Mouse (Mus musculus) stomach, embryonic 15.5 days (tissue): ENCODE results near the gene Rpl3l. TPM values are rescaled to one million over a fixed set of nuclear protein-coding genes. Genes with fewer than 3 reads are reported as not detected.

Experiments used
- ATAC-seq: fragments of 200-750 bp; cut with Nextera tagmentation; 2 replicates; pipeline ENCODE4 v1.8.0; 2017; ENCODE audit warnings: low read depth, moderate number of reproducible peaks, moderate TSS enrichment; ENCODE audit not compliant: insufficient read depth, low FRiP score
- H3K27ac ChIP-seq: fragments of 300-500 bp; sonication (generic); 2 replicates; pipeline ENCODE4 v1.5.1; 2015; ENCODE audit warnings: mild to moderate bottlenecking, inconsistent platforms
- H3K27me3 ChIP-seq: fragments of 300-500 bp; sonication (generic); replicated peaks from 2 replicates; pipeline ENCODE4 v1.6.1; 2015; ENCODE audit warnings: inconsistent platforms
- H3K36me3 ChIP-seq: fragments of 300-500 bp; sonication (generic); 2 replicates; pipeline ENCODE4 v1.6.1; 2015; ENCODE audit warnings: inconsistent platforms
- H3K4me1 ChIP-seq: fragments of 300-500 bp; sonication (generic); 2 replicates; pipeline ENCODE4 v1.6.1; 2015; ENCODE audit warnings: inconsistent platforms
- H3K4me2 ChIP-seq: fragments of 300-500 bp; sonication (generic); 2 replicates; pipeline ENCODE4 v1.6.1; 2015; ENCODE audit warnings: mild to moderate bottlenecking, inconsistent platforms
- H3K4me3 ChIP-seq: fragments of 300-500 bp; sonication (generic); replicated peaks from 2 replicates; pipeline ENCODE4 v1.5.1; 2015; ENCODE audit warnings: inconsistent platforms
- H3K9ac ChIP-seq: fragments of 300-500 bp; sonication (generic); 2 replicates; pipeline ENCODE4 v1.6.1; 2015; ENCODE audit warnings: inconsistent platforms
- H3K9me3 ChIP-seq: fragments of 300-500 bp; sonication (generic); 2 replicates; pipeline ENCODE4 v1.6.1; 2016; ENCODE audit warnings: inconsistent platforms
- WGBS: fragments of 180-500 bp; shearing (Covaris S2); methylation state at CpG from one replicate; pipeline ENCODE4 v1.1.7; 2015; 5-methylcytosine and 5-hydroxymethylcytosine counted together
- polyA plus RNA-seq: library from polyadenylated mRNA; unstranded; fragments of >200 nt; fragmentation: Nextera tagmentation; extraction: Ambion mirVana; gene quantifications from 2 replicates; pipeline ENCODE4 v1.2.1, GENCODE M21; 2015

Gene Rpl3l
- polyA plus RNA-seq = 0.15 TPM in 1 of 2 replicates, not detected in the other

GRCm38 (mm10) chr17:24727618-24728017 lies at the start of gene Rpl3l:
Rpl3l (plus strand) TSS chr17:24727820.
- no peak within 1 kb of the TSS for H3K27ac ChIP-seq
- ATAC-seq = no peak
- no peak within 1 kb of the TSS for H3K9ac ChIP-seq
- WGBS = 63% methylated on average over 2 of the region's 2 CpGs
- no peak within 1 kb of the TSS for H3K4me2 ChIP-seq
- no peaks in the 10 kb centered on the region for H3K27me3 ChIP-seq
- H3K9me3 ChIP-seq = no peaks in the 10 kb centered on the region
- 0 out of 2 replicates have a peak, but pooled peaks cover 2% of the 10 kb centered on the region for H3K36me3 ChIP-seq
- peaks cover 6% of the 10 kb centered on the region for H3K4me1 ChIP-seq
- no peak within 1 kb of the TSS for H3K4me3 ChIP-seq

DNA sequence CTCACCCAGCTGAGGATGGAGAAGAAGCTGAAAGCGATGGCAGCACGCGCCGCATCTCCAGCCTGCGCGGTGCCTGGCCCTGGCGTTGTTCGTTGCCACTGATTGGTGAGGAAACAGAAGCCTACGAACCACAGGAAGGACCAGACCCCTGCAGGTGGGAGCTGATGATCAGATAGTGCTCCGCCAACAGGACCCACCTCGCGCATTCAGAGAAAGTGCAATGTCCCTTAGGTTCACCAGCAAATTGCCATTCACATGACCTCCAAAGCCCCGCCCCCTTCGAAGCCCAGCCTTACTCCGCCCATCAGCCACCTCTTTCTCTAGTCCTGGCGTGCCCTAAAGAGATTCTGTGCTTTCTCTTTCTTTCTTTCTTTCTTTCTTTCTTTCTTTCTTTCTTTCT lies 41.1 kb upstream of the Rpl3l start:
- no peak for ATAC-seq
- WGBS = 27% methylated on average over 16 of the region's 16 CpGs
- H3K27ac ChIP-seq = no peak overlapping the region
- peaks cover 45% of the 10 kb centered on the region for H3K27me3 ChIP-seq
- H3K4me2 ChIP-seq = peak overlapping the region; percentile 37
- H3K4me3 ChIP-seq = no peak overlapping the region
- no peak overlapping the region for H3K9ac ChIP-seq
- H3K9me3 ChIP-seq = no peaks in the 10 kb centered on the region
- H3K4me1 ChIP-seq = peaks cover 21% of the 10 kb centered on the region
- peaks cover 5% of the 10 kb centered on the region; the same call in 1 of the 2 replicates for H3K36me3 ChIP-seq

DNA sequence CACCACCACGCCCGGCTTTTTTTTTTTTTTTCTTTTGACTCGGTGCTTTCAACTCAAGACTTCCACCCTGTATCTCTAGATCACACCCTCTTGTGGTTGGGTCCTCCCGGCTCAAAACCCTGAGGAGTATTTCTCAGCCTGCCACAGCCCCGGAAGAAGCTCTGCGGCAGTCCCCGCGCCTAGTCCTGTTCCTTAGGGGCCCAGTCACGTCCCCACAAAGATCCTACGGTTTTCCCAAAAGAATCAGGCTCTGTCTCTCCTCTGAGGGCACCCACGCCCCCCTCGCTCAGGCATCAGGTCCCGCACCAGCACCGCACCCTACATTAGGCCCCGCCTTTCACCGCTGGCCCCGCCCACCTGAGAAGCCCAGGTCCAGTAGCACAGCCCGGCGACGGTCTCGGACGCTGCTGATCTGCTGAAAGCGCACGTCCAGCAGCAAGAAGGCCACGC lies 40.4 kb upstream of the Rpl3l start:
- peak; percentile 62 for ATAC-seq
- Histone ChIP-seq H3K4me2 (peak overlapping the region; percentile 77), H3K27me3 (peaks cover 45% of the 10 kb centered on the region), H3K27ac (no peak overlapping the region), H3K9me3 (no peaks in the 10 kb centered on the region), H3K36me3 (peaks cover 3% of the 10 kb centered on the region; the same call in 1 of the 2 replicates), H3K9ac (0 out of 2 replicates have a peak overlapping the region, but pooled peaks have one; percentile 9), H3K4me1 (peaks cover 21% of the 10 kb centered on the region), H3K4me3 (peak overlapping the region; percentile 40)
- 2% methylated on average over 25 of the region's 25 CpGs for WGBS

DNA sequence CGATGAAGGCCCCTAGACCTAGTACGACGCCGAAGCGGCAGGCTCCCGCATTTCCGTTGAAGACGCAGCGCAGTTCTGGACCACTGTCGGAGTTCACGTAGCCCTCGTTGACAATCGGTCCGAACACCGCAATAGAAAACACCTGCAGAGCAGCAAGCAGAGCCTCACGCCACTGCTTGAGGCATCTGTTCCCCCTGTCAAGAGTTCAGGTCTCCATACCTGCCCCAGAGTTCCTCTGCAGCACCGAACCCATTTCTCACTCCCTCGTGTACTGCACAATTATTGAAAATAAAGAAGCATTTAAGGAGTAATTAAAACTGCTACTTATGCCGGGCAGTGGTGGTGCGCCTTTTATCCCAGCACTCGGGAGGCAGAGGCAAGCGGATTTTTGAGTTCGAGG lies 40.0 kb upstream of the Rpl3l start:
- no peak for ATAC-seq
- peak overlapping the region; percentile 77 for H3K4me2 ChIP-seq
- H3K4me1 ChIP-seq = peaks cover 21% of the 10 kb centered on the region
- H3K9me3 ChIP-seq = no peaks in the 10 kb centered on the region
- 20% methylated on average over 23 of the region's 23 CpGs for WGBS
- H3K4me3 ChIP-seq = peak overlapping the region; percentile 40
- H3K36me3 ChIP-seq = peaks cover 5% of the 10 kb centered on the region; the same call in 1 of the 2 replicates
- peaks cover 45% of the 10 kb centered on the region for H3K27me3 ChIP-seq
- 0 out of 2 replicates have a peak overlapping the region, but pooled peaks have one; percentile 9 for H3K9ac ChIP-seq
- no peak overlapping the region for H3K27ac ChIP-seq

GRCm38 (mm10) chr17:24689251-24690081 lies 38.2 kb upstream of the Rpl3l start, which contains the start of gene Syngr3:
Syngr3 (minus strand) TSS chr17:24689955.
- Histone ChIP-seq H3K4me1 (peaks cover 21% of the 10 kb centered on the region), H3K36me3 (peaks cover 5% of the 10 kb centered on the region; the same call in 1 of the 2 replicates), H3K4me3 (peak within 1 kb of the TSS; percentile 48), H3K9ac (no peak within 1 kb of the TSS), H3K9me3 (no peaks in the 10 kb centered on the region), H3K27ac (no peak within 1 kb of the TSS), H3K4me2 (peak within 1 kb of the TSS; percentile 91), H3K27me3 (peaks cover 45% of the 10 kb centered on the region)
- ATAC-seq = no peak
- WGBS = under 1% methylated on average over 41 of the region's 55 CpGs

DNA sequence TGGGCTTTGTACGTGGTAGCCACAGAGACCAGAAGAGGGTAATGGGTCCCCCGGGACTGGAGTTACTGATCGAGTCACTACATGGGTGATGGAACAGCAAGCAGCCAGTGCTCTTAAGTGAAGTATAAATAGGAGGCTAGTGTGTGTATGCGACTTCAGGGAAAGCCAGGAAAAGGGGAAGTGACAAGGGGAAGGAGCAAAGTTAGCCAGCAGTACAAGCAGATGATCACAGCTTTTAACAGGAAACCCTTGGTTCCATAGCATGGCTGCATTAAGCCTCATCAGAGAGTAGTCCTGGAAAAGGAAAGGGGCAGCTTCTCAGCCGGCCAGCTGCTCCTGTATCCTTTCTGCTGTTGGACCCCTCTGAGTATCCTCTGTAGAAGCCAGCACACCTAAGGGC lies 35.2 kb upstream of the Rpl3l start:
- no peak overlapping the region for H3K4me3 ChIP-seq
- no peak overlapping the region; the same call in 1 of the 2 replicates for H3K4me2 ChIP-seq
- H3K36me3 ChIP-seq = peaks cover 5% of the 10 kb centered on the region; the same call in 1 of the 2 replicates
- no peak overlapping the region for H3K9ac ChIP-seq
- peaks cover 38% of the 10 kb centered on the region for H3K27me3 ChIP-seq
- no peaks in the 10 kb centered on the region for H3K9me3 ChIP-seq
- WGBS = 83% methylated on average over 5 of the region's 5 CpGs
- ATAC-seq = no peak
- no peak overlapping the region for H3K27ac ChIP-seq
- H3K4me1 ChIP-seq = peaks cover 30% of the 10 kb centered on the region

- 0 out of 2 replicates have a peak, but pooled peaks have one; percentile 2 for ATAC-seq
- Histone ChIP-seq H3K27ac (peak overlapping the region; percentile 91), H3K27me3 (peaks cover 8% of the 10 kb centered on the region), H3K4me1 (peaks cover 21% of the 10 kb centered on the region), H3K9me3 (no peaks in the 10 kb centered on the region), H3K9ac (peak overlapping the region; percentile 69), H3K36me3 (peaks cover 11% of the 10 kb centered on the region), H3K4me2 (peak overlapping the region; percentile 91), H3K4me3 (peak overlapping the region; percentile 82)
- 6% methylated on average over 50 of the region's 51 CpGs for WGBS
Measured at GRCm38 (mm10) chr17:24695326-24696010, 32.2 kb upstream of the Rpl3l start.

DNA sequence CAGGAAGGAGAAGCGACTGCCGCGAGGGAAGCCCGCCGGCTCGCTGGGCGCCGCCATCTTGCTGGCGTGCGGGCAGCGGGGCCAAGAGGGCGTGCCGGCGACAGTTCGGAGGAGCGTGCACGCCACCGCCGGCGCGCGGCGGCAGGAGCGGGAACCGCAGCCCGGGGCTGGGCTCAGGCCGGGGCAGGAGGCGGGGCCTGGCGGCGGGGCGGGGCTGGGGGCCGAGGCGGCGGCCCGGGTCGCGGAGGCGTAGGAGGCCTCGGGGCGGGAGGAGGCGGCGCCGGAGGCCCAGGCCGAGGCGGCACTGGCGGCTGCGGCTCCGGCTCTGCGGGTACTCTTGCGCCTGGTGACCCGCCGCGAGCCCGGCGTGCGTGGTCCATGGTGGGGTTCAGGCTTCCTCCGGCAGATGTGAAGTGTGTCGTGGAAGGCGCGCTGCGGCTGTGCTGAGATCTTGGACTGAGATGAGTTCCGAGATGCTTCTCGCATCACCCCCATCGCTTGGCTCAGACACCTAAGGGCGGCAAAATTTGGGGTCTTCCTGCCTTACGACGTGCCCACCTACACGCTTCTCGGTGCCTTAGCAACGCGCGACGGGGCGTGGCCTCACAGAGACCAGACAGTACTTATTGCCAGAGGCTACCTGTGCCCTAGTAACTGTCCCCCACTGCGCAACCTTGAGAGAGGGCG lies 31.5 kb upstream of the Rpl3l start, which contains the start of the genes Gfer and Noxo1:
Gfer (minus strand) TSS at position 146 of the 687 bp plus-strand sequence.
Noxo1 (plus strand) TSS at position 224 of the 687 bp plus-strand sequence.
- H3K9ac ChIP-seq = peak within 1 kb of the TSS; percentile 69
- H3K9me3 ChIP-seq = no peaks in the 10 kb centered on the region
- peaks cover 21% of the 10 kb centered on the region for H3K4me1 ChIP-seq
- H3K27ac ChIP-seq = peak within 1 kb of the TSS; percentile 91
- H3K36me3 ChIP-seq = peaks cover 18% of the 10 kb centered on the region
- H3K4me2 ChIP-seq = peak within 1 kb of the TSS; percentile 91
- WGBS = under 1% methylated on average over 70 of the region's 76 CpGs
- peak; percentile 93 for ATAC-seq
- H3K27me3 ChIP-seq = peaks cover under 1% of the 10 kb centered on the region; the same call in 1 of the 2 replicates
- H3K4me3 ChIP-seq = peak within 1 kb of the TSS; percentile 82

- peak overlapping the region; percentile 91; the same call in 1 of the 2 replicates for H3K27ac ChIP-seq
- 24% methylated on average over 5 of the region's 5 CpGs for WGBS
- H3K4me2 ChIP-seq = peak overlapping the region; percentile 8; the same call in 1 of the 2 replicates
- H3K36me3 ChIP-seq = peaks cover 28% of the 10 kb centered on the region
- H3K9ac ChIP-seq = no peak overlapping the region
- no peak for ATAC-seq
- peaks cover 21% of the 10 kb centered on the region for H3K4me1 ChIP-seq
- H3K27me3 ChIP-seq = no peaks in the 10 kb centered on the region
- no peaks in the 10 kb centered on the region for H3K9me3 ChIP-seq
- no peak overlapping the region for H3K4me3 ChIP-seq
Measured at GRCm38 (mm10) chr17:24697985-24698384, 29.6 kb upstream of the Rpl3l start.

DNA sequence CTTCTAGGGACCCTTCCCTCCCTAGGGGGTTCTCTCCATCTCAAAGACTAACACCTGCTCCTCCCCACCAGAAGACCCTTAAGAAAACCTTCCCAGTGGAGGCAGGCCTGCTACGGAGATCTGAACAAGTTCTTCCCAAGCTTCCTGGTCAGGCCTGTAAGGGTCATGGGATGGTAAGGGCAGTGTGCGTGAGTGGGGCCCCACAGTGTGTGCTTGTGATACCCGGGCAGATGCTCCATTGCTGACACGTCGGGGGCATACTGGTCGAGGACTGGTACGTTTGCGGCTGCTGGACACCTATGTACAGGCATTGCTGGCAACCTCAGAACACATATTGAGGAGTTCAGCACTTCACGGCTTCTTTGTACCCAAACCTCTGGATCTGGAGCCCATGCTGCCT lies 28.9 kb upstream of the Rpl3l start:
- no peak overlapping the region for H3K4me2 ChIP-seq
- 72% methylated on average over 9 of the region's 9 CpGs for WGBS
- no peak for ATAC-seq

GRCm38 (mm10) chr17:24699473-24699872 lies 28.1 kb upstream of the Rpl3l start:
- no peak for ATAC-seq
- Histone ChIP-seq H3K27me3 (no peaks in the 10 kb centered on the region), H3K9ac (no peak overlapping the region), H3K4me1 (peaks cover 21% of the 10 kb centered on the region), H3K36me3 (peaks cover 39% of the 10 kb centered on the region), H3K27ac (no peak overlapping the region), H3K9me3 (no peaks in the 10 kb centered on the region), H3K4me2 (no peak overlapping the region), H3K4me3 (no peak overlapping the region)
- WGBS = 70% methylated on average over 2 of the region's 2 CpGs

More for the DNA sequence above, 28.9 kb upstream of the Rpl3l start:
- Histone ChIP-seq H3K36me3 (peaks cover 31% of the 10 kb centered on the region), H3K9me3 (no peaks in the 10 kb centered on the region), H3K9ac (no peak overlapping the region), H3K27me3 (no peaks in the 10 kb centered on the region), H3K4me1 (peaks cover 21% of the 10 kb centered on the region), H3K27ac (no peak overlapping the region), H3K4me3 (no peak overlapping the region)
